Mouse (Mus musculus) duodenum, adult 2 months (tissue): ENCODE results near the gene Olfr304. TPM values are rescaled to one million over a fixed set of nuclear protein-coding genes. Genes with fewer than 3 reads are reported as not detected.

Experiments
- polyA plus RNA-seq: library from polyadenylated mRNA; depleted of rRNA; stranded (reverse); fragments of >200 nt; gene quantifications from 2 replicates; pipeline ENCODE4 v1.2.3, GENCODE M21; 2012; ENCODE audit warnings: low replicate concordance; rRNA removed

Olfr304 gene
- not detected in 2 replicates for polyA plus RNA-seq

DNA sequence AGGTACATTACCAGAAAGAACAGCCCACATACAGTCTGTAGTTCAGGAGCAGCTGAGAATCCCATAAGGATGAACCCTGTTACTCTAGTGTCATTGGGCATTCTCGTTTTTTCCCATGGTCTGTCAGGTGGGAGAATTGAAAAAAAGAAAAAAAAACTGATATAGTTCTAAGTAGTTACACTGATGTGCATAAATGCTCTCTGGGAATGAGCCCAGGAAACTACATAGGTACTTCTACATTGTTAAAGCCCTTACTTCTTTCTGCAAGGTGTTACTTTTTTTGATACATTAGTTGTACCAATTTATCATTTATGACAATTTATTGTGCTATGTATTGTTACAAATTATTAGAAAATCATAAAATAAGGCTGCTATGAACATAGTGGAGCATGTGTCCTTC lies at the start of gene Olfr304:
Gene Olfr304, minus strand, starts transcription at position 101 of the 400 bp plus-strand sequence.

GRCm38 (mm10) chr7:86403546-86403945 lies 17.1 kb upstream of the Olfr304 start, which contains the start of gene Olfr301:
Gene Olfr301, plus strand, starts transcription at chr7:86403846.

GRCm38 (mm10) chr7:86397689-86398088 lies 11.2 kb upstream of the Olfr304 start, which contains the start of gene Olfr303:
Gene Olfr303, minus strand, starts transcription at chr7:86397789.

GRCm38 (mm10) chr7:86366828-86367227 lies 19.6 kb downstream of the Olfr304 start, which contains the start of gene Olfr305:
Gene Olfr305, minus strand, starts transcription at chr7:86366928.

DNA sequence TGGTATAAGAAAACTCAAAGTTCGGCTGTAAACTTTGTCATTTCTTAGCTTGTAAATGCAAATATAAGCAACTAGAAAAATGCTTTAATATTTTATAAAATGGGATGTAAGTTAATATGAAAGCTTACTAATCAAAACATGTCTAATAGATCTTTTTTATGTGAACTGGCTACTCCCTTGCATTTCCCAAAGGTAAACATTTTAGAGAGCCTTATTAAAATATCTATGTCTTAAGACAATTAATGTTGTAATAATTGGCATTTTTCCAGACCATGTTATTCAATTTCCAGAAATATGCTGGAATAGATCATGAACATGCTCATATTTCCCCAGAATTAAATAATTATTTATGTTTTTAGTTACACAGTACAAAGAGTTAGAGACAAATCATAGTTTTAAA lies 49.0 kb downstream of the Olfr304 start, which contains the start of gene Olfr307:
Gene Olfr307, minus strand, starts transcription at position 101 of the 400 bp plus-strand sequence.

Other genes with a start within 250 kb of the Olfr304 start
- not detected in 2 replicates for gene Vmn2r75, start 214.9 kb downstream of the Olfr304 start, polyA plus RNA-seq
- gene Vmn2r76, start 140.3 kb downstream of the Olfr304 start, polyA plus RNA-seq = not detected in 2 replicates
- gene Olfr310, start 109.5 kb downstream of the Olfr304 start, polyA plus RNA-seq = not detected in 2 replicates
- gene Olfr309, start 73.0 kb downstream of the Olfr304 start, polyA plus RNA-seq = not detected in 2 replicates
- not detected in 2 replicates for gene Olfr308, start 61.0 kb downstream of the Olfr304 start, polyA plus RNA-seq
- gene Olfr307, start 49.1 kb downstream of the Olfr304 start, polyA plus RNA-seq = not detected in 2 replicates
- not detected in 2 replicates for gene Olfr305, start 19.7 kb downstream of the Olfr304 start, polyA plus RNA-seq
- gene Olfr303, start 11.1 kb upstream of the Olfr304 start, polyA plus RNA-seq = not detected in 2 replicates
- not detected in 2 replicates for gene Olfr301, start 17.2 kb upstream of the Olfr304 start, polyA plus RNA-seq
- gene Olfr299, start 73.3 kb upstream of the Olfr304 start, polyA plus RNA-seq = not detected in 2 replicates
- not detected in 2 replicates for gene Olfr298, start 105.8 kb upstream of the Olfr304 start, polyA plus RNA-seq
- not detected in 2 replicates for gene Olfr297, start 133.3 kb upstream of the Olfr304 start, polyA plus RNA-seq
- not detected in 2 replicates for gene Olfr295, start 197.2 kb upstream of the Olfr304 start, polyA plus RNA-seq
- gene Olfr294, start 230.0 kb upstream of the Olfr304 start, polyA plus RNA-seq = not detected in 2 replicates